Mouse (Mus musculus): Measurements from ENCODE around the gene Trub1.

- TF ChIP-seq FLI1 (IDR thresholded peaks at IDR 0.05; ENCODE audit: low read length) (no peak), GATA1 (IDR thresholded peaks at IDR 0.05; ENCODE audit: borderline replicate concordance, low read length) (no peak)
These were observed 57.1 kb downstream of the Trub1 start for GRCm38 (mm10) chr19:57509758-57510319.

Measured in megakaryocyte, embryonic 14.5 days (primary cell).